Mouse (Mus musculus) lung, postnatal 10 days (tissue): ENCODE results near the gene S100a9.

Experiments
- DNase-seq: peaks from one replicate; pipeline ENCODE4 v3.0.0; 2021

S100a9 gene

DNA sequence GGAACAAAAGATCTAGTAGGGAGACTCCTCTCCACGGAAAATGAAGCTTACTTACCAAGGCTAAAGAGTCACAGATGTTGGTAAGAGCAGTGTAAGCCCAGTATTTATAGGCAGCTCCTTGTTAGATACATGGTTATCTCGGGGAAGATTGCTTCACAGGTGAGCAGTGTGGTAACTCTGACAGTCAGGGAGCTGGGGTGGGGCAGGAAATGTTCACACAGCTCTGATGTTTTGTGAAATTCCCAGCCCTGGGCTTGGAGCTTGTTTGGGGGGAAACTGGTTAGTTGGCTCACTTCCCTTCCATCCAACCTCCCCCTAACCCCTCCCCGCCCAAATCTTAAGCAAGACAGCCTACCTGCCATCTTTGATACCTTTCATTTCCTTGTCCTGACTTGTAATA lies at the start of gene S100a9:
TSS of gene S100a9 (minus strand) at position 109 of the 400 bp plus-strand sequence.
- DNase-seq = no peak

DNA sequence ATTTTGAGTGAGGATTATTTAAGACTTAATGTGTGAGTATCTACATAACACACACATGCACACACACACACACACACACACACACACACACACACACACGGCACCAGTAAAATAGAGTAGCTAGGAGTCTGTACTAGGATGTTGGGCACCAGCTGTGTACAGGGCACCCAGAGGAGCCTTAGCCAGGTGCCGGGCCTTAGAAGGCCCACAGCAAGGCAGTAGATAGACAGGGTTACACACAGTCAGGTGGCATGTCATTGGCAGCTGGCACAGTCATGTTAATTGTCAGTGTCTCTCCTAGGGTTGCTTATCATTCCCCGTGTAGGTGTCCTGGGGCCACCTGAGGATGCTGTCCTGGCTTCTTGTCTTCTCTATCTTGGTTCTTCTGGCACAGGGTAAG lies 31.1 kb upstream of the S100a9 start, which contains the start of gene Pglyrp4:
TSS of gene Pglyrp4 (plus strand) at position 301 of the 400 bp plus-strand sequence.
- DNase-seq = no peak

DNA sequence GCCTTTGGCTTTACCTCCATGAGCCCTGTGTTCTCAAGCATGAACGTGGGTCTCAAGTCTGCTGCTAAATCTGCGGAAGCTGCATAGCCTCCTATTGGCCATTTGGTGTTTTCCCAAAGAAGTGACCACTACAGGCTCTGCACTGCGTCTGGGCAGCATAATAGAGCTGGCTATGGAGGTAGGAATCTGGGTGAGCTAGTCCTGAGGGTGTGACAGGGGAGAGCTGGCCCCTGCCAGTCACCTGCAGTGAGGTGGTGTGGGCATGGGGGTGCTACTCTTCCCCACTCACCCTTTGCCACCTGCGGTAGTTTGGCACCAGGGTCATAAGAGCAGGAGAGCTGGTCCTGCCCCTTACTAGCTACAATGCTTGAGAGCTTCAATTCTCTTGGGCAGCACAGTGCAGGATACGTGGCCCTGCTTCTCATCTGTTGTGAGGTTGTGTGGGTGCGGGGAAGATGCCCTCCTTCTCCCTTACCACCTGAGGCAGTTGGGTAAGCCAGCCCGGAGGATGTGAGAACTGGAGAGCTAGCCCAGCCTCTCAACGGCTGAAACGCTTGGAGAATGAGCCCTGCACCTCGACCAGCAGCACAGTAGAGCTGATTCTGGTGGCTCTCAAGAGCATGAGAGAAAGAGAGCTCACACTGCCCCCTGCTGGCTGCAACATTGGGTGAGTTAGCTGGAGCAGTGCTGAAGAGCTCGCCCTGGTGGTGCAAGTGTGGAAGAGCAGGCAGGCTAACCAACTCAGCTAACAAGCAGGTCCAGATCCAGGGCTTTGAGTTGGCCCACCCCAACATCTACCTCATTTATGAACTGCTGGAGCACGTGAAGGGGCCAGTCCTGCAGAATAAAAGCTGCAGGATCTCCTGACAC lies 14.3 kb upstream of the S100a9 start:
- peak; percentile 90 for DNase-seq

DNA sequence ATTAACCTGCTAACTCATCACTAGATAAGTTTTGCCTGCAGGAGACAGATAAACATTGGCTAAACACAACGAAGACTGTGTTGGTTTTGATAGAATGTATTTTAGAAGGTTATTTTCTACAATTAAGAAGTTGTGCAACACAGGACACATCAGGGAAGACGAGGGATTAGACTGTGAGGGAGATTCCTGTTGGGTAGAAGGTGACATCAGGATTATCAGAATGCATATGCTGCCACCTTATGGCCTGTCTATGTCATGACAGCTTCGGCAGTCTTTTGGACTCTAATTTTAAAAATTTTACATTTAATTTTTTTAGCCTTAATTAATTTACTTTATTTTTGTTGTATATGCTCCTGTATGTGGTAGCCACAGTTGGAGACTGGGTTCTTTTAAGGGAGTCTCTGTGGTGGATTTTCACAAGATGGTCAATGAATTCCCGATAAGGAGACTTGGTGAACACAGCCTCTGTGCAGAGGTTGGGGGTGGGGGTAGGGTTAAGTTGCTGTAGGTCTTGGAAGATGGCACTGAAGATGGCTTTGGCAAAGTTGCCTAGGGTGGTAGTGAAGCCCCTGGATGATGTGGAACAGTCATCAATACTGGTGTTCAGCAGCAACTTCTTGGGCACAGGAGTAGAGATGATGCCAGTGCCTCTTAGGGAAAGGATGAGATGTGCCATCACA lies 13.1 kb upstream of the S100a9 start:
- DNase-seq = peak; percentile 32

DNA sequence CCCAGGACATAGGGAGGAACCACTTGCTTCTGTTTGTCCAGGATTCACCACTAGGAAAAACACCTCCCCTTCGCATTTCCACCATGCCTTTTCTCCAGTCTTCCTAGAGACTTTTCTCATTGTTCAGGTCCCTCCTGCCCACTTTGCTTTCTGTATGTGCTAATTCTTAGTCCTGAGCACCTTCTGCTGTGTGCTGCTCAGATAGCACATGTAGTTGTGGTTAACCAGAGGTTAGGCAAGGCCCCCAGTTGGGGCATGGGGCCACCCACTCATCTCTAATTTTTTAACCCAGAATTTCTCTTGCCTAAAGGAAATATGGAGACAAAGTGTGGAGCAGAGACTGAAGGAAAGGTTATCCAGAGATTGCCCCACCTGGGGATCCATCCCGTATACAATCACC lies 6.7 kb upstream of the S100a9 start:
- DNase-seq = no peak

DNA sequence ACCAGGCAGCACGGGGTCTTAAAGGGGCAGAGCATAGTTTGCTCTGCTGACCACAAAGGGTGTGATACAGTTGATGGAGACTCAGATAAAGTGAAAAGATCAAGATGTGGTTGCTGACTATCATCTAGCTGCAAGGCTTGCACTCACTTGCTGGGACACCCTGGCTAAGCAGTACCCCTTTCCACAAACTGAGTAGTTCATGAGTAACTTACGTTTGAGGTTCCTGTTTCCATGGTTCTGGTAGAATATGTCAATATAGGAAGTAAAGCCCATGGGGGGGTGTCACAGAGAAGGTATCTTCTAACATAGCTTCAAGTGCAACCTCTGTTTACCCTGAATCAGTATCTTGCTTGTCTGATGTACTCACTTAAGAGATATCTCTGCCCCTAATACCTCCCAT lies 2.0 kb downstream of the S100a9 start:
- DNase-seq = no peak

DNA sequence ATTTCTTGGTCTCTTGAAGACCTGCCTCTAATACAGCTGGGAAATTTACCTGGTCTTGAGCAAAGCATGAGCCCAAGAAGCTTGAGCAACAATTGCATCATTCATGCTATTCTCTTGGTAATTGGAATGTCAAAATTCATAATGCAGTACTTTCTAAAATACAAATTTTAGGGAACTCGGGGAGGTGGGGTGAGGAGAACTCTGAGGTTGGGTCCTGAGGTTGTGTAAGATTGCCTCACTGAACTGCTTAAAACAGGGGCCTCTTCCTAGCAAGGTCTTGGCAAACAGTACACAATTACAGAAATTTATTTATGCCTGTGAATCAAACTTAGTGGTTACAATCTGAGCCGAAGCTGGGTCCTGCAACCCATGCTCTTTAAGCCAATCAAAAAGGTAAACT lies 8.7 kb downstream of the S100a9 start:
- DNase-seq = no peak

DNA sequence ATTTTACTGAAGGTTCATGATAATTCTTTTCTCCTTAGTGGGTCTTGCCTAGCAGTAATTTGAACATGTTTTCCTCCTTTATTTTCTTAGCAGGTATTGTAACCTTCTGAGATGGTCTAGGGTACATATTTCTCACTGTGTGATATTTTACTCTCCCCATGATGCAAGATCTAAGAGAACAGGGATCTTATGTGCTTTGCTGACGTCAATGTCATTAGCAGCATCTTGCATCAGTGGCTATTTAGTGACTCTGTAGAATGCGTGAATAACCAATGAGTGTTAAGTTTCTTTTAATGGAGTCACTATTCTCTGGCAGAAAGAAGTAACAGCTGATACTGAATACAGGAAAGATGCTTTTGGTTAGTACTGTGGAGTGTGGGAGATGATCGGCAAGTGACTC lies 11.6 kb downstream of the S100a9 start:
- no peak for DNase-seq

DNA sequence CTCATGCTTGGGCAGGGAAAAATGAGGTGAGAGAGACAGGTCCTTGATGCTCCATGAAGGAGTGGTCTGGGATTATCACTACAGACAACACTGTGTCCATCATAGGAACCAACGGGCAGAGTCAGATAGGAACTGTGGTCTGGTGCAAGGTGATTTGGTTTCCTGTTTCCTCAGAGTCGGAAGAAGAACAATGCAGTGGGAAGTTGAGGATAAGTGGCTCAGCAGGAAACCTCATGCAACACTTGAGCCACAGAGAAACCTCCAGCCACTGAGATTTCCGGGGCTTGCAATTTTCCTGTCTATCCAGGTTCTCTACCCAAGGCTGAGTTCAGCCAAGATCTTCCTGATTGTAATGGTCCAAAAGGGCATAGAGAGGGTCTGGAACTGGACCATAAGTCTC lies 16.9 kb downstream of the S100a9 start:
- DNase-seq = no peak

DNA sequence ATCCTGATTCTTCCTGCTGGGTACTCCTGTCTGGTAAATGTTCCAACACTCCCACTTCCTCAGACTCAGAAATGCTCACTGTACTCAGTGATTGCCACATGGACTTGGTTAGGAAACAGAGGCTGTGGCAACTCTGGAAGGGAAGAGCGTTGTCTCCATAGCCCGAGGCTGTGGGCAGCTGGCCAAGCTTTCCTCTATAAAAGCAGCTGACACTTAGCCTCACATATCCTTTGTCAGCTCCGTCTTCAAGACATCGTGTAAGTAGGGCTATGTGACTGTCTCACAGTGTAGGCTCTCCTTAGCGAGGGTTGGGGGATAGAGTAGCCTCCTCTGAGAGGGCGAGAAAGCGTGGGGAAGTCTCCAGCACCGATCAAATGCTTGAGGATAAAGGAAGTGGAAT lies 26.7 kb downstream of the S100a9 start, which contains the start of gene S100a8:
TSS of gene S100a8 (plus strand) at position 133 of the 400 bp plus-strand sequence.
- peak; percentile 68 for DNase-seq

DNA sequence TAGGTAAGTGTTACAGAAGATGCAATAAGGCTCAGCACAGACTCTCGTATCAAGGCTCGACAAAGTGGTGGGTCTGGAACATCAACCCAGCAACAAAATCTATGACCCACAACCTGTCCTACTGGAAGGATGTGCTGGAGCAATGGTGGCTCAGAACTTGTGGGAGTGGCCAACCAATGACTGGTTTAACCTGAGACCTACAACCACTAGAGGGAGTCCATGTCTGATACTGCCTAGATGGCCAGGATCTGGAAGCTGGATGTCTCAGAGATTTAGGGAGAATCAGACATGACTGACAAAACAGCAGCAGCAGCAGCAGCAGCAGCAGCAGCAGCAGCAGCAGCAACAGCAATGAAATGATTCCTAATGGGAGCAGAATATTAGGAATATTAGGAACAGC lies 31.3 kb downstream of the S100a9 start:
- DNase-seq = peak; percentile 41

DNA sequence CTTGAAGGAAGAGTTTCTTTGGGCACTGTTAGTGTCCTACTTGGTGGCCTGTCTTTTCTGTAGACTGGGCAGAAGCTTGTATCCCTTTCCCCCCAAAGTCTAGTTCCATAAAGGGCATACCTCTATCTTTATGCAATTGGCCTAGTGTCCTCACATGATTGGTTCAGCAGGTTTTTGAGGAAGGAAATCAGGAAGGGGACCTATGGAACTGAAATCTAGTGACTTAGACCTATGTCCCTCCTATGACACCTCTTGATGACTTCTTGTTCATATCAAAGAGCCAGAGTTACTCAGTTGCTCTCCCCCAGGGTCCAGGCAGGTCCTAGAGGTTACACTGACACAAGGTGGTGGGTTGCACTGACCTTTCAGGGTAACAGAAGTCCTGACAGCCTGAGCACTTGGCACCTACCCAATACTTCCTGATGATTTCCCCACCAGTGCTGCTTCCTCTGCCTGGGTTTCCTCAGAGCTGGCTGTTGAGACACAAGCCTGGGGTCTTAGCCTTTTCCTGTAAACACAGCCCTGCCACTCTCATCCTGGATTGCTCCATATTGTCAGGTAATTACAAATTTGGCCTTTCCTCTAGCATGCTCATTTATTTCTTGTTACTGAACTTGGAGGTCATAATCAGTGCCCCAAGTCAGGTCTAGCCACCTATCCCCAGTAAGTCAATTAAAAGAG lies 36.0 kb downstream of the S100a9 start:
- no peak for DNase-seq

DNA sequence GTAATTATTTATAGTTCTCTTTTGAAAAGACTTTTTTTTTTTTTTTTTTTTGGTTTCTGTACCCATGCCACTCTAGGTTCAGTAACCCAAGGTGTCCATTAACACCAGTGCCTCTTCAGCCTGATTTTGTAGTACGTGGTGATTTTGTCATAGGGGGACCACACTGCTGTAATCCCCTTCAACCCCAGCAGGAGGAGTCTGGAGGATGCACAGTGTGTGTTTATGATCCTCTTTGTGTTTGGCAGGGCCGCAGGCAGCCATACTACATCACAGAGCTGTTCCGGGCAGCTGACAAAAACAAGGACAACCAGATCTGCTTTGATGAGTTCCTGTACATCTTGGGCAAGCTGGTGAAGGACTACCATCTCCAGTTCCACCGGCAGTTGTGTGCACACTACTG lies 38.1 kb downstream of the S100a9 start:
- peak; percentile 18 for DNase-seq

DNA sequence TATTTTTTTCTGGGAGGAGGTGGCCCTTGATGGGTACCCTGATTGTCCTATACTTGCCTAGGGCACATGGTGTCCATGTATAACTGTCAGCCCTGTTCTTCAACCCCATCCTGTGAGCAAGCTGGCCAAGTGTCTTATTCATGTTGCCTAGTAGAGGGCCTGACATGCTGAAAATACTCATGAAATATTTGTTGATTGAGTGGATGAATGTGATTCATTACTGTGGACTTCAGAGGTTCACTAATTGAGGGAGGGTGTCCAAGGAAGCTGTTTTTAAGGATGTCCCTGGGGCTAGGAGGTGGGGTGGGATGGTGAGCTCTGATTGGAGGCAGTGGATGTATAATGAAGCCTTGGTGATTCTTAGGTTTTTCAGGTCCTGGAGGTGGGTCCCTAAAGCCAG lies 41.8 kb downstream of the S100a9 start, which contains the start of gene S100a7a:
TSS of gene S100a7a (plus strand) at position 301 of the 400 bp plus-strand sequence.
- DNase-seq = no peak

DNA sequence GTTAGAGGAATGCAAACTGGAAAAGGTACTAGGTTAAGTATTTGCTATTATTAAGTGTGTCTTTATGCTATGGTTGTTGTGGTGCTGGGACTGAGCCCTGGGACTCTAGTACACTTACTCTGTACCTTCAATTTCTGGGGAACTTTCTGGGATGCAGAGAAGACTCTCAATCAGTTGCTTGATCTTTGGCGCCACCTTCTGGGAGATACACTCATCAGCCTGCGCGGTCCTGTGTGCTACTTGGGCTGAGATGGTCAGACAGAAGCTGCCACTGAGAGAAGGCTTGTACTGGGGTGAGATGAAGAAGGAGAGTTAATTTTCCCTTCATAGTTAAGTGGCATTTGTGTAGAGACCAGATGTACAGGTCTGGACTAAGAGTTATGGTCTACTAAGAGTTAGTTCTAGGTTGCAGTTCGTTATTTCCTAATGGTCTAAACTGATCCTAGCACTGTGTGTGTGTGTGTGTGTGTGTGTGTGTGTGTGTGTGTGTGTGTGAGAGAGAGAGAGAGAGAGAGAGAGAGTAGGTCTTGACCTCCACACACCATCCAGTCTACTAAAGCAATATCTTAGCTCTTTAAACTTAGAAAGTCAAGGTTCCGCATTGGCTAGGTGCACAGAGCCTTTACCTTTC lies 42.5 kb downstream of the S100a9 start:
- DNase-seq = peak; percentile 82

DNA sequence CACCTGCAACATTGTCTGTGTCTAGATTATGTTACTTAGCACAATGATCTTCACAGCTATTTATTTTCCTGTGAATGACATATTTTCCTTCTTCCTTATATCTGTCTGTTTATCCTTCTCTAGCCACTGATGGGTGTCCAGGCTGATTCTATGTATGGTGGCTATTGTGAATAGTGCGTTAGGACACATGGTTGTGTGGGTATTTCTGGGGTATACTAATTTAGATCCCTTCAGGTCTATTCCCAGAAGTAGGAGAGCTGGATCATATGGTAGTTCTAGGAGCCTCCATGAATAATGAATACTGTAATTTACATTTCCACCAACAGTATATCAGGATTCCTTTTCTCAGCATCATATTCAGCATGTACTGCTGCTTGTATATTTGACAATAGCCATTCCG lies 45.7 kb downstream of the S100a9 start:
- DNase-seq = no peak

DNA sequence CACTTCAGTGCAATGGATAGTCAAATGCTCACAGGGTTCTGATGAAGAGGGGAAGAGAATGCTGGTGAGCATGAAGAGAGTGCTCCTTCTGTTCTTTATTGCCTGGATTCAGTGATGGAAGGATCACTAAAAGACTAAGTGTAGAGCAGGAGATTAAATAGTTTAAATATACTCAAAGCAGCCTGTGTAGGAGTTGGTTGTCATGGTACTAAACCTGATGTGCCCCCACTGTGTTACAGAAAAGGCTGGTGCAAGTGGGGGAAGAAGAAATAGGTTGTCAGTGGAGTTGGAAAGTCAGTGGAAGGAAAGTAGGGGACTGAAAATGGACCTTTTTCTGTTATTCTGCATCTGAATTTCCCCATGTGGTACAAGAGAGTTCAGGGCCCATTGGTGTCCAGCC lies 46.5 kb downstream of the S100a9 start:
- DNase-seq = no peak

DNA sequence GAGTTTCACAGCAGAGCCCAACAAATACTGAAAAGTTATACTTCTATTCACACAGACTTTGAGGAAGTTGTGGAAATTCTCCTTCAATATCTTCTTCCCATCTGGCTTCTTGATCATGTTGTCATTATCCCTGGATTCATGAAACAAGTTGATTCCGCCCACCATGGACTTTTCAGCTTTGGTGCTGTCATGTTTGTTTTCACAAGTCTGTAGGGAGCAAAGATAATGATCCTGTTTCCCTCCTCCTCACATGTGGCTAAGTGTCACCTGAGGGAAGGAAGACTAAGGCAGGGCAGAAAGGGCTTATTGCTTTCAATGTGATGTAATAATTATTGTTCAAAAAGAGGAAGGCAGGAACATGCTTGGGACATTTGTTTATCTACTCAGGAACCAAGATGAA lies 48.2 kb downstream of the S100a9 start:
- no peak for DNase-seq

DNA sequence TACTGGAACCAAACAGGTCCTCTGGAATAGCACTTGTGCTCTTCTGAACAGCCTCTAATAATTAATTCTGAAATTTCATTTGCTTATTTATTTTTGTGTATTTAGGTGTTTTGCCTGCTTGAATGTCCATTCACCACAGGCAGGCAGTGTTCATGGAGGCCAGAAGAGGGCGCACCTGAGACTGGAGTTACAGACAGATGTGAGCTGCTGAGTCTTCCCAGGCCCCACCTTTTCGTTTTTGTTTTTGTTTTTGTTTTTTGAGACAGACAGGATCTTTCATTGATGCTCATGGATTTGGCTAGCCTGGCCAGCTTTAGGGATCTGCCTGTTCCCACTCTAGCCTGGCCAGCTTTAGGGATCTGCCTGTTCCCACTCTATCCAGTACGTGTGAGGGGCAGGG lies 51.3 kb downstream of the S100a9 start:
- peak; percentile 61 for DNase-seq
